Mouse (Mus musculus) CH12.LX (cell line): ENCODE results near the gene Gm20708. TPM values are rescaled to one million over a fixed set of nuclear protein-coding genes. Genes with fewer than 3 reads are reported as not detected.
A peak's percentile ranks its signal among the peaks of the same experiment; 100 is the strongest.

Source experiments
- DNase-seq: peaks from one replicate; pipeline ENCODE4 v3.0.0-alpha.2; 2013; ENCODE audit errors: extremely low read depth
- H3K27ac ChIP-seq: 2 replicates; pipeline ENCODE4 v1.5.1; 2012; ENCODE audit warnings: low read depth, mild to moderate bottlenecking, control low read depth, moderate library complexity; ENCODE audit not compliant: insufficient read depth
- H3K27me3 ChIP-seq: replicated peaks from 2 replicates; pipeline ENCODE3; 2012; ENCODE audit warnings: inconsistent platforms
- H3K36me3 ChIP-seq, 2 experiments: replicated peaks in 1 of 2; 2 replicates each; pipeline versions ENCODE3 to v1.6.1; 2012; ENCODE audit warnings: inconsistent platforms in 1 of 2, low read length in 1 of 2, mild to moderate bottlenecking in 1 of 2, mixed read lengths in 1 of 2, moderate library complexity in 1 of 2; ENCODE audit not compliant: control insufficient read depth in 1 of 2, insufficient read depth in 1 of 2
- H3K4me1 ChIP-seq, 2 experiments: 2 replicates each; pipeline ENCODE4 v1.6.1; 2012; ENCODE audit warnings: inconsistent platforms in 1 of 2, moderate library complexity in 1 of 2; ENCODE audit not compliant: insufficient read depth in 2 of 2, control insufficient read depth in 1 of 2
- H3K4me2 ChIP-seq: 2 replicates; pipeline ENCODE4 v1.6.1; 2012; ENCODE audit warnings: low read depth, mild to moderate bottlenecking, control low read depth; ENCODE audit not compliant: poor library complexity, insufficient read depth, severe bottlenecking
- H3K4me3 ChIP-seq, 3 experiments: fragments of 150-350 bp in 1 of 3; sonication (generic) in 1 of 3; replicated peaks in 1 of 3; 2 replicates each; pipeline versions ENCODE3 to v1.5.1; 2011 to 2012; ENCODE audit warnings: low read depth in 2 of 3, low read length in 2 of 3, mild to moderate bottlenecking in 2 of 3, moderate library complexity in 2 of 3, control low read depth in 1 of 3, improper control_type of control experiment in 1 of 3, inconsistent platforms in 1 of 3, mixed read lengths in 1 of 3; ENCODE audit not compliant: poor library complexity in 1 of 3
- H3K79me2 ChIP-seq: replicated peaks from 2 replicates; pipeline ENCODE4 v1.6.1; 2012; ENCODE audit warnings: mild to moderate bottlenecking, moderate library complexity; ENCODE audit not compliant: control insufficient read depth, poor library complexity, insufficient read depth, severe bottlenecking; ENCODE audit errors: extremely low read depth
- H3K9ac ChIP-seq: 2 replicates; pipeline ENCODE4 v1.6.1; 2012; ENCODE audit warnings: low read depth, mild to moderate bottlenecking, control low read depth, moderate library complexity; ENCODE audit not compliant: insufficient read depth
- H3K9me3 ChIP-seq: replicated peaks from 2 replicates; pipeline ENCODE3; 2012; ENCODE audit warnings: low read length, inconsistent platforms, mixed read lengths
- CHD2 ChIP-seq: IDR thresholded peaks from 2 replicates; pipeline ENCODE4 v1.6.1; 2011; ENCODE audit warnings: low read length, improper control_type of control experiment
- E2F4 ChIP-seq: IDR thresholded peaks from 2 replicates; pipeline ENCODE4 v1.6.1; 2011; ENCODE audit warnings: low read depth, low read length, improper control_type of control experiment; ENCODE audit not compliant: insufficient replicate concordance
- ELF1 ChIP-seq: IDR thresholded peaks from 2 replicates; pipeline ENCODE4 v1.6.1; 2014; ENCODE audit warnings: low read depth, mild to moderate bottlenecking, inconsistent platforms, low read length, improper control_type of control experiment
- GABPA ChIP-seq: IDR thresholded peaks from 2 replicates; pipeline ENCODE4 v1.6.1; 2012; ENCODE audit warnings: low read depth, low read length, improper control_type of control experiment, inconsistent platforms; ENCODE audit not compliant: insufficient replicate concordance
- HCFC1 ChIP-seq: IDR thresholded peaks from 2 replicates; pipeline ENCODE4 v1.6.1; 2012; ENCODE audit warnings: low read depth, mild to moderate bottlenecking, inconsistent platforms, low read length, improper control_type of control experiment
- IRF4 ChIP-seq: IDR thresholded peaks from 2 replicates; pipeline ENCODE4 v1.6.1; 2014; ENCODE audit warnings: low read depth, mild to moderate bottlenecking, inconsistent platforms, low read length, improper control_type of control experiment
- JUN ChIP-seq: IDR thresholded peaks from 2 replicates; pipeline ENCODE4 v1.6.1; 2011; ENCODE audit warnings: low read depth, mild to moderate bottlenecking, low read length, improper control_type of control experiment, moderate library complexity; ENCODE audit not compliant: insufficient read depth
- JUND ChIP-seq: conservative IDR thresholded peaks from 2 replicates; pipeline ENCODE4 v1.6.1; 2011; ENCODE audit warnings: low read depth, low read length, improper control_type of control experiment
- MAX ChIP-seq: IDR thresholded peaks from 2 replicates; pipeline ENCODE4 v1.6.1; 2011; ENCODE audit warnings: low read length, improper control_type of control experiment
- MAZ ChIP-seq: IDR thresholded peaks from 2 replicates; pipeline ENCODE4 v1.6.1; 2012; ENCODE audit warnings: low read depth, mild to moderate bottlenecking, inconsistent platforms, low read length, improper control_type of control experiment, moderate library complexity
- MXI1 ChIP-seq: IDR thresholded peaks from 2 replicates; pipeline ENCODE4 v1.6.1; 2011; ENCODE audit warnings: mild to moderate bottlenecking, low read depth, low read length, improper control_type of control experiment
- MYC ChIP-seq: IDR thresholded peaks from 2 replicates; pipeline ENCODE4 v1.6.1; 2011; ENCODE audit warnings: low read depth, mild to moderate bottlenecking, improper control_type of control experiment, low read length
- PAX5 ChIP-seq: IDR thresholded peaks from 2 replicates; pipeline ENCODE4 v1.6.1; 2012; ENCODE audit warnings: low read length, inconsistent platforms, mixed read lengths
- POLR2A ChIP-seq: IDR thresholded peaks from 2 replicates; pipeline ENCODE4 v1.6.1; 2011; ENCODE audit warnings: low read depth, mild to moderate bottlenecking, improper control_type of control experiment, low read length
- RCOR1 ChIP-seq: conservative IDR thresholded peaks from 2 replicates; pipeline ENCODE4 v1.6.1; 2012; ENCODE audit warnings: low read depth, mild to moderate bottlenecking, inconsistent platforms, low read length, improper control_type of control experiment
- SMC3 ChIP-seq: IDR thresholded peaks from 2 replicates; pipeline ENCODE4 v1.6.1; 2011; ENCODE audit warnings: low read depth, low read length, improper control_type of control experiment
- TBP ChIP-seq: conservative IDR thresholded peaks from 2 replicates; pipeline ENCODE4 v1.6.1; 2011; ENCODE audit warnings: low read depth, low read length, improper control_type of control experiment
- TCF12 ChIP-seq: IDR thresholded peaks from 2 replicates; pipeline ENCODE4 v1.6.1; 2014; ENCODE audit warnings: low read depth, mild to moderate bottlenecking, inconsistent platforms, low read length, improper control_type of control experiment
- UBTF ChIP-seq: IDR thresholded peaks from 2 replicates; pipeline ENCODE4 v1.6.1; 2012; ENCODE audit warnings: low read depth, mild to moderate bottlenecking, inconsistent platforms, low read length, improper control_type of control experiment, moderate library complexity
- ZC3H11A ChIP-seq: IDR thresholded peaks from 2 replicates; pipeline ENCODE4 v1.6.1; 2012; ENCODE audit warnings: low read depth, mild to moderate bottlenecking, inconsistent platforms, low read length, improper control_type of control experiment
- dilution Hi-C: fragments of 300-500 bp; cut with MboI; formaldehyde crosslinking; loops from 2 replicates; pipeline ENCODE4 v1.14.3; 2020; ENCODE audit warnings: low sequenced_read_pairs; ENCODE audit not compliant: extremely low pct_unique_long_range_greater_than_20kb, extremely low pct_ligation_motif_present
- in situ Hi-C: fragments of 300-500 bp; cut with MboI; formaldehyde crosslinking; loops from 3 replicates; pipeline ENCODE4 v1.14.3; 2019; ENCODE audit warnings: low sequenced_read_pairs, low pct_ligation_motif_present, low pct_unique_long_range_greater_than_20kb, mixed read lengths
- polyA plus RNA-seq: library from polyadenylated mRNA; unstranded; fragments of >175 nt; gene quantifications from 2 replicates; pipeline ENCODE4 v1.2.1, GENCODE M21; 2012; ENCODE audit warnings: low read depth; ENCODE audit not compliant: insufficient read length
- total RNA-seq, 2 experiments: library from RNA; depleted of rRNA; stranded (reverse); fragments of 300-350 nt in 1 of 2; fragments of >200 nt in 1 of 2; gene quantifications; 2 replicates each; pipeline ENCODE4 v1.2.3; 2012 to 2014

Gm20708 gene
- total and polyA plus RNA-seq, 3 experiments = 0.50 to 1.0 (median 0.80) TPM

- TF ChIP-seq MXI1 = no peak
- TF ChIP-seq IRF4 = no peak
- TF ChIP-seq TBP = no peak
- TF ChIP-seq PAX5 = no peak
- TF ChIP-seq E2F4 = no peak
- TF ChIP-seq RCOR1 = no peak
- TF ChIP-seq HCFC1 = no peak
- no peak; the same call in 1 of the 2 replicates for TF ChIP-seq UBTF
- no peak for TF ChIP-seq MYC
- no peak for TF ChIP-seq CHD2
- no peak for TF ChIP-seq JUN
- no peak for TF ChIP-seq POLR2A
- no peak for TF ChIP-seq GABPA
- TF ChIP-seq SMC3 = no peak
- TF ChIP-seq MAZ = no peak
- TF ChIP-seq JUND = no peak
- no peak for TF ChIP-seq ZC3H11A
- peak; percentile 78 for TF ChIP-seq TCF12
- TF ChIP-seq, all 38 proteins: peak for 5
Measured at GRCm38 (mm10) chr11:117796954-117797353, 12.5 kb upstream of the Gm20708 start (continued).

- peak within 1 kb of the TSS in 2 of 3 experiments; percentile 20 to 30 for H3K4me3 ChIP-seq
- H3K9me3 ChIP-seq = no peaks in the 10 kb centered on the region
- H3K36me3 ChIP-seq = peaks cover 0 to 3% of the 10 kb centered on the region in 2 experiments
- H3K27ac ChIP-seq = peak within 1 kb of the TSS; percentile 77
- peaks cover 45 to 93% of the 10 kb centered on the region in 2 experiments for H3K4me1 ChIP-seq
- H3K4me2 ChIP-seq = peak within 1 kb of the TSS; percentile 33
- H3K9ac ChIP-seq = peak within 1 kb of the TSS; percentile 15; the same call in 1 of the 2 replicates
- in situ Hi-C loops (loop anchor here (5.0 kb wide), 1 partner anchor 410 kb away; no protein-coding TSS in a partner anchor), dilution Hi-C loops (no loop called here)
- H3K79me2 ChIP-seq = no peaks in the 10 kb centered on the region
- DNase-seq = peak; percentile 33
- TF ChIP-seq ELF1 = peak; percentile 14; the same call in 1 of the 2 replicates
- TF ChIP-seq IRF4 = 0 out of 2 replicates have a peak, but pooled peaks have one; percentile 12
- no peak for TF ChIP-seq MXI1
- peak; percentile 46; the same call in 1 of the 2 replicates for TF ChIP-seq MAX
- no peaks in the 10 kb centered on the region for H3K27me3 ChIP-seq
Measured at GRCm38 (mm10) chr11:117797511-117798159, 11.8 kb upstream of the Gm20708 start, which contains the start of gene 6030468B19Rik. 6030468B19Rik (plus strand) TSS chr11:117797660.
